Mouse (Mus musculus) thymus, adult 18-20 months (tissue): Measurements from ENCODE around the gene St8sia1.

ENCODE experiments used
- DNase-seq, 2 experiments: peaks; one replicate each; pipeline ENCODE4 v3.0.0; 2022; ENCODE audit warnings: mixed read lengths in 2 of 2

St8sia1 gene

DNA sequence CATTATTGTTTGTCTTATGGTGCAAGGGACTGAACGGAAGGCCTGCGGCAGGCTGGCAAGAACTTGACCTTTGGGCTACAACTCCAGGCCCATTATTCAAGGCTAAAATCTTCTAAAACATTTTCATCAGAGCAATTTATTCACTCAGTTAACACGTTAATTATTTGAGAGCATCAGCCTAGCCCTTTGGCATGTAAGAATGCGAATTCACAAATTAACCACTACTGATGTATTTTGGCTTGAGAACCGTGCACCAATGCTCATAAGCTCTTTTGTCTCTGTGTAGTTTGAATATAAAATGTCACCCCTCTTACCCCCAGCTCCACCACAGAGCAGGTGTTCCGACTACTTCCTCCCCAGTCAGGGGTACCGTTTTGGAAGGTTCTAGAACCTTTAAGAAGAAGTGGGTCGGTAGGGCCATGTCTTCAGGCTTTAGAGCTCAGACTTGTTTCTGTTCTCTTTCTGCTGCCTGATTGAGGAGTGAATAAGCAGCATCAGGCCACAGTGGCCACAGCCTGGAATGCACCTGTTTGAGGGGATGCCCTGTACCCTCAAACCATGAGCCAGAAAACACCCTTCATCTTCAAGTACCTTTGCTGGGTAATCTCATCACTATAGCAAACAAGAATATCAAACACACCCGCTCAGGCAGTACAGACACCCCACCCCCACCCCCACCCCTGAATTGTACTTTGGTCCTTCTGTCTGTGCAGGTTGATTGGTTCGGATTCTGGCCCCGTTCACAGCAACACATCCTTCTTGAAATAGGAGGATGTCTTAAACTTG, 22.5 kb downstream of the St8sia1 start:
- DNase-seq, result peak in 1 of 2 experiments; percentile 44

GRCm38 (mm10) chr6:142941078-142941477, 23.2 kb downstream of the St8sia1 start:
- DNase-seq, result no peak

- no peak for DNase-seq
Observed at GRCm38 (mm10) chr6:142938549-142939345, 25.5 kb downstream of the St8sia1 start.

DNA sequence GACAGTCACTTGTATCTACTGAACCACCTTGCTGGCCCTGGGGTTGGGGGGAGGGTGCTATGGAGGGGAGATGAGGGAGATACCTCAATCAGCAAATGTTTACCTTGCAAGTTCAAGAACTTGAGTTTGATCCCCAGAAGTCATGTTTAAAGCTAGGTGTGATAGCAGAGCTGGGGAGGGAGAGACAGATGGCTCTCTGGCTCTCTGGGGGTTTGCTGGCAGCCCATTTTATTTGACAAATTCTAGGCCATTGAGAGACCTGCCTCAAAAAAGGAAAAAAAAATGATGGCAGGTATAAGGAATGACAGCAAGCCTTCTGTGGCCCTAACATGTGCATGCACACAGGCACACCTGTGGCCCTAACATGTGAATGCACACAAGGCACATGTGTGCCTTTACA, 26.2 kb downstream of the St8sia1 start:
- DNase-seq, result no peak

GRCm38 (mm10) chr6:142932582-142932981, 31.7 kb downstream of the St8sia1 start:
- DNase-seq, result no peak

DNA sequence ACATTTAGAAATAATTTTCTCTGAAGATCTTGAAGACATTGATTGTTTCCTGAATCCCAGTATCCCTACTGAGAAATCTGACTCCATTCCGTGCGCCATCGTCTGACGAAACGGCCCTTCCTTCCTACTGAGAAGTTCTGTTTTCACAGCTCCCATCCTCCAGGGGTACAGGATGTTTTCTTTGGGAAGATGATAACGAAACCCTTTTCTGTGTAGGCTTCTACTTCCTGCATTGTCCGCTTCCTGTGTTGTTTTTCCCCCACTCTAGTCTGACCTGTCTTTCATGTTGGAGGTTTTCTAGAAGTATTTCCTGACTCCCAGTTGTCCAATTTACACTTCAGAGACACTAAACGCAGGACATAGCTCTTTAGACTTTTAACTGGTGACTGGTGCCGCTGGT, 32.1 kb downstream of the St8sia1 start:
- DNase-seq, result no peak

GRCm38 (mm10) chr6:142928551-142929309, 35.5 kb downstream of the St8sia1 start:
- no peak for DNase-seq

DNA sequence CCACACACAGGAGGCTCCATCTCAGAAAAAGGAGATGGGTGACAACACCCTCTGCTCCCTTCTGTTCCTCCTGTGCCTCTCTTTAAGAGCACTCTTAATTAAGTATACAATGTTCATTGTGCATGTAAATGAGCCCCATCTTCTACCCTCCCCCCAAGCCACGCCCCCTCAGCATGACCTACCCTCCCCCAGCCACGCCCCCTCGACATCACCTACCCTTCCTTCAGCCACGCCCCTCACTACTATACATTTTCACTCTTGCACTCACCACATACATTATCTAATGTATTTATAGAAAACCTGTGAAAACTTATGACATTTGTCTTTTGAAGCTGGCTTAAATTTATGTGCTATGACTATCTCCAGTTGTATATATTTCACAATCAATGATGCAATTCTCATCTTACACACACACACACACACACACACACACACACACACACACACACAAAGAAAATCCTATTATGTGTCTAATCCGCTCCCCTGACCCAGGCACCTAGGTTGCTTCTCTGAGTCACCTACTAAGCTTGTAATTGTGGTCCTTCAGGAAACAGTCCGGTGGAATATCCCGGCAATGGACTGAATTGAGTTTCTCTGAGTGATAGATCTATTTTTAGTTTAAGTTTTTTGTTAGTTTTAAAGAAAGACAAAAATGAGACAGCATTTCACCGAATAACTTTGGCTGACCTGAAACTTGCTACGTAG, 37.2 kb downstream of the St8sia1 start:
- no peak for DNase-seq

GRCm38 (mm10) chr6:142925921-142926320, 38.3 kb downstream of the St8sia1 start:
- DNase-seq, result no peak

DNA sequence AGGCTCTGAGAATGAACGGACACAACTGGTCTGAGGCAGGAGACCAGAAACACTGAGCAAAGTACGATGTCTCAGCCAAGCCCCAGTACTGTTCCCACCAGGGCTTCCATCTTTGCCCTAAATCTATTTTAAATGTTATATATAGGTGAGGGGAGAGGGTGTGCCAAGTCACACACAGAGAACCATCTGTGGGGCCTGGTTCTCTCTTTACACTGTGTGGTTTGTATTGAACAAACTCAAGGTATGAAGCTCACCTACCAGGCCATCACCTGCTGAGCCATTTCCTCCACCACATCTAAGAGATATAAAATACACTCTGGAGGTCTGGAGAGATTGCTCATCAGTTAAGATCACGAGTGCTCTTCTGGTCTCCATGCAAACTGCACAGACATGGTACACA, 38.9 kb downstream of the St8sia1 start:
- DNase-seq, result no peak

DNA sequence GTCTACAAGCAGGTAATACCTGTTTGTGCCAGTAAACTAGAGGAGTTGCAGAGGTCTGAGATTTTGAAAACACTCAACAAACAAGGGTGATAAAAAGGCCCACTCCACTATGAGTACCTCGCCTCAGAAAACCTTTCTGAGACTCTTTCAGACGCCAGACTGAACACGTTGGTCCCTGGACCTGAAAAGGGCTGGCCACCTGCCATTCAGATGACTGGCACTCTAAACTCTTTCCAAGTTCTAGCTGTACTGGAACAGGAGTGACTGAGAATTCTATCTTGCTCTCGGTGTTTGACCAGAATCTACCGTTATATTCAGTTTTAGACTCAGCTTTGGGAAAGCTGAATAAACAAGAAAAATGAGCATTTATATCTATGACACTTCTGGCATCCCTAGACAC, 43.4 kb downstream of the St8sia1 start:
- no peak for DNase-seq

- DNase-seq, result no peak
Observed at GRCm38 (mm10) chr6:142918691-142919090, 45.6 kb downstream of the St8sia1 start.

DNA sequence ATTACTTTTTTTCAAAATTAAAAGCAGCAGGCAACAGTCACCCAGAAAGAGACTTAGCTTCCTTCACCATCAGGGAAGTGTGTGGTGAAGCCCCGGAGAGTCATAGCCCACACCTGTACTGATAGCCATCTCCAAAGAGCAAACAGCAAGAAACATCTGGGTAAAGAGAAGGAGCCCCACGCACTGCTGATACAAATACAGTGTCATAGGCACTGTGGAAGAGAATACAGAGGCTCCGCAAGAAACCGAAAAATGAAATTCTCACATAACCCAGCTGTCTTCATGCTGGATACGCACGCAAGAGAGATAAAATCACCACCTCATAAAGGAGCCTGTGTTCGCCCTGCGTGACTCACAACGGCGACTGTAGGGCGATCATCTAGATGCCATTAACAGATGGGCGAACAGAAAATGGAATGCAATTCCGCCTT, 46.8 kb downstream of the St8sia1 start:
- DNase-seq, result peak; percentile 47 to 79

DNA sequence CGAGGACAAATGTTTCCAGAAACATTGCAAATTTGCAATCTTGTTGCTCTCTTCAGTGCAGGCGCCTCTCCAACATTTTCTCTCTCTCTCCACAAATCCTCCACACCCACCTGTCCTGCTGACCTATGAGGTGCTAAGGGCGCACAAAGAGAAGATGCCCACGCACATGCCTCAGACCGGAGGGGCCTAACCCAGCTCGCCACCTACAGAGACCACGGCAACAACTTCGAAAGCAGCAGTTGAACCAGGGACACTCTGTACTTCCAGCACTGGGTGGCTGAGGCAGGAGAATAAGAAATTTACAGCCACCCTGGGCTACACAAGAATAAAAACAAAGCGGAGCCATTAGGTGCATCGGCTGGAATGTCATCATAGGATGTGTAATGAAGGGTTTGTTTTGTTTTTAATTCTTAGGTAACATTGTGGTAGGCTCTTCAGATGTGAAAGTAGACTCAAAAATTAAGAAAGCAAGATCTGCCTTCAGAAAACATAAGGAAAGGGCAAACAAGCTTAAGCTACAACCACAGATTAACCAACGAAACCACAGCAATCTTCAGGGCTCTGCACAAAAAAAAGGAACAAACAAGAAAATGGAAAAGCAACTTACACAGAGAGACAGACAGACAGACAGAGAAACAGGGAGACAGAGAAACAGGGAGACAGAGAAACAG, 47.8 kb downstream of the St8sia1 start:
- DNase-seq, result no peak

DNA sequence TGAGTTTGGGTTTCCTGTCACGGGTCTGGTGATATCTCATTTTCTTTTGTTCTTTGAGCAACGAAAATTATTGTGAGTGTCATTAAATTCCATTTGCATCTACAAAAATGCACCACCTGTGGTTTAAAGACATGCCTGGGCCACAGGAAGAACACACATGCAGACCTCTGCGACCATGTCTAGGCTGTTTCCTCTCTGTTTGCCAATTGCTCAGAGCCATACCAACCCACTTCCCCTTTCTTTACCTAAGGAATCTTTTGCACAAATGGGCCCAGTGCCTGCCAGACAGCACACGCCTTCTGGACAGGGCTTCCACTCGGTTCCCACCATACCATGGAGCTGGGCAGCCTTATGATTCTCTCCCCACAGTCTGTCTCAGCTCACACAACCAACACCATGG, 48.8 kb downstream of the St8sia1 start:
- peak in 1 of 2 experiments; percentile 44 for DNase-seq

DNA sequence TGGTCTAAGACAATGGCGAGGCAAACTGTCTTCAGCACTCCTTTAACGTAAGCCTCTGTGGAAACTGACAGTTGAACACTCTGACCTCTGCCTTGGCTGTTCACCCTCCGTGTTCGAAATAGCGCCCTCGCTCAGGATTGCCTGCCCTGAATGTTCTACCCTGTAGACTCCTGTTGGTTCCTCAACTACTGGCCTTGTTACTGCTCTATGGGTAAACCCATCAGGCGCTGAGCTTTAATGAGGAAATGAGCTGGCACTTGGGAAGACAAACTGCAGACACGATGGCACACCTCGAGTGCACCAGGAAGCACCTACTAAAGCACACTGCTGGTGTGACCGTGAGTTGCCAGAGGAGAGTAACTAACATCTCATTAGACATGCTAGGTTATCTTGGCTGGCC, 49.6 kb downstream of the St8sia1 start:
- peak in 1 of 2 experiments; percentile 37 for DNase-seq

DNA sequence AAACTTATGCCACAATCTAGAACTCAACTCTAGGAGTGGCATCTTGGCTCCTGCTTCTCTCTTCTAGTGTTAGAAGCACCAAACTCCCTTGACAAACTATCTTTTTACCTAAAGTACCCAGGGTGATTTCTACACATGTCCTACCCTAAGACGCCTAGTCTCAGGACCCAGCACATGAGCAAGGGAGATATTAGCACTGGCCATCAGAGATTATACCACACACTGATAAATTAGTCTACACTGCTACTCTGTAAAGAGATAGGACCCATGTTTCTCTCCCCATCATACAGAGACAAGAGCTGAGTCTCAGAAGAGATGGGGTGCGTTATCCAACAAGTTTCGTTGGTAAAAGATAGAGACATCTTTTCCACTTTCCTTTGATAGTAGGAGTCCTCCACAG, 53.0 kb downstream of the St8sia1 start:
- no peak for DNase-seq

GRCm38 (mm10) chr6:142910721-142911120, 53.5 kb downstream of the St8sia1 start:
- peak; percentile 36 to 61 for DNase-seq

DNA sequence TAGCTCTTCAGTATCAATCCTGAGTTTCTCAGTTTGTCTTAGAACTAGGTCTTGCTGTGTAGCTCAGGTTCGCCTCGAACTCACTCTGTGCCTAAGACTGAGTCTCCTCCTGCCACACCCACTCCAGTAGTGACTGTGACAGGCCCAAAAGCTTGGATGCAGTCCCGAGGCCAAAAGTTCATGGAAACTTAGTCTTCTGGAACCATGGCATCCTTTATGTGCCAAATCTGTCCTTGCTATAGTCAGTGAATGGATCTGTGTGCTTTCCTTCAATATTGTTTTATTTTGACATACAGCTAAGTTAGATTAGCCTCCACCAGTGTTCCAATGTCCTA, 54.5 kb downstream of the St8sia1 start:
- no peak for DNase-seq

GRCm38 (mm10) chr6:142908911-142909770, 55.1 kb downstream of the St8sia1 start:
- peak in 1 of 2 experiments; percentile 40 for DNase-seq

GRCm38 (mm10) chr6:142908412-142908811, 55.8 kb downstream of the St8sia1 start:
- no peak for DNase-seq
